Mouse (Mus musculus) spleen, embryonic (tissue): ENCODE measurements around the gene 1700006A11Rik.
"Not testable (repeated sequence)": the region's sequence is repeated elsewhere in the genome, so short reads cannot be mapped to it uniquely, and the experiment has no call there.

ENCODE experiments used
- CTCF ChIA-PET: fragments of 350-600 bp; sonication (Branson Sonifier 250); formaldehyde crosslinking; loops from one replicate; lab custom pipeline; 2022; lab: Charles Lee

1700006A11Rik gene

DNA sequence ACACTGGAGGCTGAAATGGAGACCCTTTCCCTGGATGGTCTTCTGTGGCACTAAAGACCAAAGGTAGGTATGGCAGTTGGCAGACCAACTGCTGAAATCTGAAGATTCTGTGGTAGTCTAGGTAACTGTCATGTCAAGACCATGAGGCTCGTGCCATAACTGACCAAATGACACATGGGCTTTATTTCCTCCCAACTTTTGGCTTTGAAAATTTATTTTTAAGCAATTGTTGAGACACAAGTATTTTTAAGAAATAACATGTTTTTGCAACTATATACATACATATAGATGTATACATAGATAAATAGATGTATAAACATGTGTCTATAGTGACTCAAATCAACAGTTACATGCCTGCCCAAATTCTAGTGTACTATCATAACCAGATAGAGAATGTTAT, at the start of gene 1700006A11Rik:
TSS of gene 1700006A11Rik (minus strand) at position 101 of the 400 bp plus-strand sequence.
- CTCF ChIA-PET = no interaction called here

- CTCF ChIA-PET = interaction anchor here (0.7 kb wide), 1 partner anchor 1706 kb away, joined by 6 read pairs; no protein-coding TSS in a partner anchor
These were observed 48.5 kb upstream of the 1700006A11Rik start for GRCm38 (mm10) chr3:124474291-124474690.

- CTCF ChIA-PET = no interaction called here
These were observed 40.4 kb upstream of the 1700006A11Rik start for GRCm38 (mm10) chr3:124466102-124466730.

DNA sequence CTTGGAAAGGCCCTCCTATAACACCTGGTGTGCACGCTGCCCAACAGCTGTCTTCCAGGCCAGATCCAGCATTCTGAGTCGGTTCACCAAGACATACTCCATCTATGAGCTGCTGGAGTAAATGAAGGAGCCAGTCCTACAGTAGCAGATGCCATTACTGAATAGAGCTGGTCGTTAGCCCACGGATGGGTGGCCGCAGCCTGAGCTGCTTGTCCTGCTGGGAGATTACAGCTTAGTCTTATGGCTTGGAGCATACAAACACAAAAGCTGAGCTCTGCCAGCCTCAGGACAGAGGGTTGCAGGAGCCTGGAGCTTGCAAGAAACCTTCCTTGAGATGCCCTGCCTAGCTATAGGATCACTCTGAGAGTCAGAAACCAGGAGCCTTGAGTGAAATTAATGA, 33.6 kb downstream of the 1700006A11Rik start:
- CTCF ChIA-PET = no interaction called here

DNA sequence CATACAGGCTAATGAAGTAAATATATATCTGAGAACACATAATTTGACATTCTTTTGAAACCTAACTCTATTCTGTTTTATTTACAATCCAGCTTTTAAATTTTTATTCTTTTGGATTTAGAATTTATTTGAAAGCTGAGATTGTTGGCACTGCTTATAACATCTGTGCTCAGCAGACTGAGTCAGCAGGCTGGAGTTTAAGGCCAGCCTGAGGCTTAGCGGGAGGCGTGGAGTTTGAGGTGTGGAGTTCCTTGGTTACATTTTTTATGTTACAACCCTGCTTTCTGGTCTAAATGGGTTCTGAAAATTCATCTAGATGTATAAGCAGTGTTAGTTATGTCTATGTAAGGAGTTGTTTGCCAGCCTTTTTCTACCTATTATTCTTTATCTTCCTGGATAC, 35.7 kb downstream of the 1700006A11Rik start:
- CTCF ChIA-PET = no interaction called here

- CTCF ChIA-PET = no interaction called here
These were observed 36.2 kb downstream of the 1700006A11Rik start for GRCm38 (mm10) chr3:124389650-124390049.

DNA sequence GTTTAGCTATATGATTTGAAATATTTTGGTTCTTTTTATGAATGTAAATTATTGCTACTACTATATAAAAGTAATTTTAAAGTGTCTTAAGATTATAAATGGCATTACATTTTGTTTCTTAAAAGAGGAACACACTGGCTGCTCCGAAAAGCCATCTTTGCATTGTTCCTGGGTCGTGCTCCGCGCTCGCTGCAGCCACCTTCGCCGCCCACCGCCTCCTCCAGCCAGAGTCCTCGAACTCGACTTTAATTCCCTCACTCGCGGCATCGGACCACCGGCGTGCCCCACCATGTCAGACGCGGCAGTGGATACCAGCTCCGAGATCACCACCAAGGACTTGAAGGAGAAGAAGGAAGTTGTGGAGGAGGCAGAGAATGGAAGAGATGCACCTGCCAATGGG, 40.5 kb downstream of the 1700006A11Rik start:
- CTCF ChIA-PET = not testable (repeated sequence)

GRCm38 (mm10) chr3:124372031-124372430, 53.8 kb downstream of the 1700006A11Rik start:
- CTCF ChIA-PET = no interaction called here

GRCm38 (mm10) chr3:124357533-124357932, 68.3 kb downstream of the 1700006A11Rik start:
- CTCF ChIA-PET = no interaction called here
